In the genomic region with DNA sequence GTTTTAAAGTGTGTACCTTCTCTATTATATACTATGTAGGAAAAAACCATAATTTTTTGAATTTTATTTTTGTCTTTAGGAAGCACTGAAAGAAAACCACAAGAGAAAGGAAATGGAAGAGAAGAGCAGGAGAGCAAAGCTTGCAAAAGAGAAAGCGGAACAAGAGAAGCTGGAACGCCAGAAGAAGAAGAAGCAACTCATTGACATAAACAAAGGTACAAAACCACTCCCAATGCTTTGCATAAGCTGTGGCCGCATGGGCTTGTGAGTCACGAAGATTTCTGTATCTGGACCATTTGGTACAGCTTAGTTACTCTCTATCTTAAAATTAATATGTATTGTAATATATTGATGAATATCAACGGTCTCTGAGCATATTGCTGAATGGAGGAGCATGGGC, we compare ENCODE assay signal across 27 mouse cellular contexts.
"Had no signal": no experiment of that assay in that cellular context is flagged by ENCODE, and none has a peak within 500 bp of the region (broad histone marks: within the 10 kb centered on the region; RNA-seq: fewer than 3 reads in every experiment).

No protein-coding gene starts in this region.

- H3K4me1 ChIP-seq: heart, embryonic 10.5 days; heart, embryonic 12.5 days; hindbrain, embryonic 10.5 days; hindbrain, embryonic 12.5 days; kidney, embryonic 15.5 days; limb, embryonic 13.5 days; limb, embryonic 15.5 days; liver, embryonic 12.5 days had no signal

- H3K36me3 ChIP-seq: heart, embryonic 10.5 days; heart, embryonic 12.5 days; hindbrain, embryonic 10.5 days; hindbrain, embryonic 12.5 days; kidney, embryonic 15.5 days; limb, embryonic 13.5 days; limb, embryonic 15.5 days; liver, embryonic 12.5 days had no signal

- H3K27me3 ChIP-seq: heart, embryonic 12.5 days; hindbrain, embryonic 12.5 days; kidney, embryonic 15.5 days; limb, embryonic 13.5 days; limb, embryonic 15.5 days; liver, embryonic 12.5 days had no signal

- H3K4me3 ChIP-seq: gastrocnemius, adult 2 months; heart, embryonic 10.5 days; heart, embryonic 12.5 days; hindbrain, embryonic 10.5 days; hindbrain, embryonic 12.5 days; kidney, embryonic 15.5 days; limb, embryonic 13.5 days; limb, embryonic 15.5 days; liver, embryonic 12.5 days had no signal

- H3K9ac ChIP-seq: heart, embryonic 12.5 days; hindbrain, embryonic 12.5 days; hindbrain, embryonic 14.5 days; kidney, embryonic 15.5 days; limb, embryonic 13.5 days; limb, embryonic 15.5 days; liver, embryonic 12.5 days; liver, embryonic 14.5 days had no signal

- DNase-seq: gastrocnemius, adult 2 months; gastrocnemius, postnatal 10 days; gastrocnemius, postnatal 25 days; heart, adult 11 months; heart, postnatal 10 days; heart, postnatal 4 days; kidney, adult 11 months; kidney, adult 2 months; kidney, adult 9 months; kidney, postnatal 14 days; kidney, postnatal 36 days; layer of hippocampus, adult 9-11 months; layer of hippocampus, postnatal 36 days; left cerebral cortex, postnatal 4 days had no signal

- ATAC-seq: hindbrain, postnatal 0 days; intestine, embryonic 16.5 days; liver, embryonic 12.5 days had no signal

- H3K27ac ChIP-seq: gastrocnemius, adult 2 months; heart, embryonic 10.5 days; hindbrain, embryonic 10.5 days; hindbrain, embryonic 12.5 days; hindbrain, embryonic 14.5 days; hindbrain, postnatal 0 days; kidney, embryonic 15.5 days; kidney, postnatal 0 days; limb, embryonic 13.5 days; limb, embryonic 15.5 days; liver, embryonic 12.5 days; liver, embryonic 14.5 days had no signal

- H3K9me3 ChIP-seq: heart, embryonic 10.5 days; heart, embryonic 12.5 days; hindbrain, embryonic 10.5 days; hindbrain, embryonic 12.5 days; kidney, embryonic 15.5 days; limb, embryonic 13.5 days; limb, embryonic 15.5 days; liver, embryonic 12.5 days had no signal
